Mouse (Mus musculus): ENCODE measurements around the gene Iscu.

GRCm38 (mm10) chr5:113786985-113787384 is 14.4 kb downstream of the Iscu start:
- TF ChIP-seq GATA1 (IDR thresholded peaks at IDR 0.05; ENCODE audit: low read length) (no peak), TAL1 (IDR thresholded peaks at IDR 0.05; ENCODE audit: low read length) (no peak)
